Mouse (Mus musculus): ENCODE data around the gene Hist1h2bn. TPM values are rescaled to one million over a fixed set of nuclear protein-coding genes. Genes with fewer than 3 reads are reported as not detected.
"Not testable (repeated sequence)": the region's sequence is repeated elsewhere in the genome, so short reads cannot be mapped to it uniquely, and the experiment has no call there.

Hist1h2bn gene
- polyA plus RNA-seq, 1 experiment from 2014 or later = 2.2 TPM

GRCm38 (mm10) chr13:21718381-21719080 lies 35.4 kb upstream of the Hist1h2bn start:
- peak overlapping the region; percentile 55 for H3K4me2 ChIP-seq (replicated peaks; ENCODE audit: low read depth)
- peak overlapping the region; percentile 27 for H3K4me3 ChIP-seq (ENCODE audit: low read depth, low read length)
- no peak for DNase-seq (ENCODE audit: low spot score)
- H3K4me1 ChIP-seq (replicated peaks; ENCODE audit: control insufficient read depth, insufficient read depth) = peaks cover 8% of the 10 kb centered on the region
- H3K9ac ChIP-seq (ENCODE audit: low read length) = peak overlapping the region; percentile 55
- H3K36me3 ChIP-seq (ENCODE audit: control insufficient read depth, insufficient read depth, low read length) = no peaks in the 10 kb centered on the region
- ATAC-seq (ENCODE audit: low FRiP score, low TSS enrichment) = no peak
- WGBS = 54% methylated on average over 4 of the region's 4 CpGs
- H3K9me3 ChIP-seq (ENCODE audit: control insufficient read depth, low read length) = no peaks in the 10 kb centered on the region
- no peaks in the 10 kb centered on the region for H3K27me3 ChIP-seq (ENCODE audit: control insufficient read depth, insufficient read depth, low read length)
- no peak for TF ChIP-seq CTCF (IDR thresholded peaks at IDR 0.05; ENCODE audit: low read depth)
- TF ChIP-seq EP300 (optimal IDR thresholded peaks at IDR 0.05) = no peak
- no peak overlapping the region; the same call in 1 of the 2 replicates for H3K27ac ChIP-seq (replicated peaks)

GRCm38 (mm10) chr13:21721107-21721756 lies 32.7 kb upstream of the Hist1h2bn start:
- peak overlapping the region; percentile 78 for H3K27ac ChIP-seq (replicated peaks)
- not testable (repeated sequence) for H3K9me3 ChIP-seq (ENCODE audit: control insufficient read depth, low read length); H3K4me1 ChIP-seq (replicated peaks; ENCODE audit: control insufficient read depth, insufficient read depth); H3K36me3 ChIP-seq (ENCODE audit: control insufficient read depth, insufficient read depth, low read length); DNase-seq (ENCODE audit: low spot score); H3K27me3 ChIP-seq (ENCODE audit: control insufficient read depth, insufficient read depth, low read length)
- ATAC-seq (ENCODE audit: low FRiP score, low TSS enrichment) = peak; percentile 11; the same call in 1 of the 2 replicates
- peak overlapping the region; percentile 31; the same call in 1 of the 2 replicates for H3K9ac ChIP-seq (ENCODE audit: low read length)
- peak overlapping the region; percentile 33 for H3K4me3 ChIP-seq (ENCODE audit: low read depth, low read length)
- H3K4me2 ChIP-seq (replicated peaks; ENCODE audit: low read depth) = peak overlapping the region; percentile 58
- WGBS = 2% methylated on average over 19 of the region's 44 CpGs

GRCm38 (mm10) chr13:21721757-21722372 lies 32.1 kb upstream of the Hist1h2bn start, which contains the start of gene Hist1h2bm:
TSS of gene Hist1h2bm (plus strand) at chr13:21722044.
- Histone ChIP-seq H3K27ac (replicated peaks) (peak within 1 kb of the TSS; percentile 82), H3K4me3 (ENCODE audit: low read depth, low read length) (peak within 1 kb of the TSS; percentile 33), H3K9ac (ENCODE audit: low read length) (peak within 1 kb of the TSS; percentile 31; the same call in 1 of the 2 replicates), H3K4me2 (replicated peaks; ENCODE audit: low read depth) (peak within 1 kb of the TSS; percentile 58)
- WGBS = under 1% methylated on average over 34 of the region's 37 CpGs
- H3K9me3 ChIP-seq (ENCODE audit: control insufficient read depth, low read length); H3K4me1 ChIP-seq (replicated peaks; ENCODE audit: control insufficient read depth, insufficient read depth); H3K27me3 ChIP-seq (ENCODE audit: control insufficient read depth, insufficient read depth, low read length); H3K36me3 ChIP-seq (ENCODE audit: control insufficient read depth, insufficient read depth, low read length): not testable (repeated sequence)
- ATAC-seq (ENCODE audit: low FRiP score, low TSS enrichment) (peak; percentile 96), DNase-seq (ENCODE audit: low spot score) (peak; percentile 64)

GRCm38 (mm10) chr13:21722373-21722925 lies 31.5 kb upstream of the Hist1h2bn start:
- H3K36me3 ChIP-seq (ENCODE audit: control insufficient read depth, insufficient read depth, low read length) = no peaks in the 10 kb centered on the region
- H3K4me1 ChIP-seq (replicated peaks; ENCODE audit: control insufficient read depth, insufficient read depth) = peaks cover 5% of the 10 kb centered on the region
- H3K4me3 ChIP-seq (ENCODE audit: low read depth, low read length) = no peak overlapping the region
- 3% methylated on average over 11 of the region's 11 CpGs for WGBS
- H3K27me3 ChIP-seq (ENCODE audit: control insufficient read depth, insufficient read depth, low read length) = no peaks in the 10 kb centered on the region
- no peak for DNase-seq (ENCODE audit: low spot score)
- no peak overlapping the region for H3K9ac ChIP-seq (ENCODE audit: low read length)
- TF ChIP-seq CTCF (IDR thresholded peaks at IDR 0.05; ENCODE audit: low read depth) (no peak), EP300 (optimal IDR thresholded peaks at IDR 0.05) (no peak)
- H3K9me3 ChIP-seq (ENCODE audit: control insufficient read depth, low read length) = no peaks in the 10 kb centered on the region
- peak; percentile 72 for ATAC-seq (ENCODE audit: low FRiP score, low TSS enrichment)
- H3K27ac ChIP-seq (replicated peaks) = peak overlapping the region; percentile 82
- H3K4me2 ChIP-seq (replicated peaks; ENCODE audit: low read depth) = peak overlapping the region; percentile 46

- no peak overlapping the region for H3K9ac ChIP-seq (ENCODE audit: low read length)
- H3K4me3 ChIP-seq (ENCODE audit: low read depth, low read length) = no peak overlapping the region
- no peak overlapping the region for H3K27ac ChIP-seq (replicated peaks)
- 34% methylated on average over 5 of the region's 5 CpGs for WGBS
- peak; percentile 32 for TF ChIP-seq CTCF (IDR thresholded peaks at IDR 0.05; ENCODE audit: low read depth)
- TF ChIP-seq EP300 (optimal IDR thresholded peaks at IDR 0.05) = no peak
- ATAC-seq (ENCODE audit: low FRiP score, low TSS enrichment) = no peak
- DNase-seq (ENCODE audit: low spot score) = no peak
- H3K4me1 ChIP-seq (replicated peaks; ENCODE audit: control insufficient read depth, insufficient read depth) = peaks cover 2% of the 10 kb centered on the region; the same call in 1 of the 2 replicates
- H3K4me2 ChIP-seq (replicated peaks; ENCODE audit: low read depth) = no peak overlapping the region
- no peaks in the 10 kb centered on the region for H3K36me3 ChIP-seq (ENCODE audit: control insufficient read depth, insufficient read depth, low read length)
- no peaks in the 10 kb centered on the region for H3K9me3 ChIP-seq (ENCODE audit: control insufficient read depth, low read length)
- H3K27me3 ChIP-seq (ENCODE audit: control insufficient read depth, insufficient read depth, low read length) = no peaks in the 10 kb centered on the region
These were observed 30.7 kb upstream of the Hist1h2bn start for GRCm38 (mm10) chr13:21722993-21723836.
